In the genomic region with DNA sequence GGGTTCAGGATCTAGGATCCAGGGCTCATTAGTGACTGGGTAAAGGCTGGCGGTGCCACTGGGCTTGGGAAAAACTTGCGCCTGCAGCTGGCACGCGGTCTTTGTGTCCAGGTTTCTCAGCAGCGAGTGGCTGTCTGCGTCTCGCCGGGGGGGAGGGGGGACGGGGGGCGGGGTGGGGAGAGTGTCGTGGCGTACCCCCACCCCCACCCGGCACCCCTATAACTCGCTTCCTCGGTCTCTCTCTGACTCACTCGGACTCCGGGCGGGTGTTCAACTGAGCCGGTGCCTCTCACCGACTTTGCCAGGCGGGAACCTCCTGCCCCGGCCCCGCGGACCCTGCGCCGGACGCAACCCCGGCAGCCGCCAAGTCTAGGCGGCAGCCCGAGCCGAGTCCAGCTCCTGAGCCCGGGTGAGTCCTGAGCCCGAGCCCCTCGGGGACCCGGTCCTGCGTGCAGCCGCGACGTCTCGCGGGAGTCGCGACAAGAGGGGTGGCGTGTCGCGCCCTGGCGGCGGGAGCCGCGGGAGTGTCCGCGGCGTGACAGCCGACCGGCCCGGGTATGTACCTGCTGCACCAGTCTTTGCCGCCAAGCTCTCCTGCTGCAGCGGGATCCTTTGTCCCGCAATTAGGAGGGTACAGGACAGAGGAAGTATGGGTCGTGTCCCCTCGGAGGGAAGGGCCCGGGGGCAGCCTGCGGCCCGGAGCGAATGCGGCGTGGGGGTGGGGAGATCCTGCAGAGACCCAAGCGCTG, we compare ENCODE assay signal across 8 mouse cellular contexts. TPM values are rescaled to one million over a fixed set of nuclear protein-coding genes. Genes with fewer than 3 reads are reported as not detected.
DNase-seq lines count a peak whose midpoint lies in the region; ATAC-seq and TF ChIP-seq lines count a peak whose summit lies in the region.

No protein-coding gene starts in this region.

- no peak for ATAC-seq in heart, embryonic 13.5 days (ENCODE audit: extremely low read depth, insufficient number of reproducible peaks, low FRiP score, low TSS enrichment)
- ATAC-seq in hindbrain, embryonic 12.5 days (ENCODE audit: low FRiP score), result peak; percentile 57
- ATAC-seq in midbrain, embryonic 11.5 days (ENCODE audit: low FRiP score), result peak; percentile 61; the same call in 1 of the 2 replicates

- H3K9me3 ChIP-seq in heart, embryonic 13.5 days, result no peaks in the 10 kb centered on the region
- no peaks in the 10 kb centered on the region for H3K9me3 ChIP-seq in ES-E14 (ENCODE audit: control insufficient read depth, insufficient read depth, low read depth, low read length)
- H3K9me3 ChIP-seq in hindbrain, embryonic 12.5 days (replicated peaks), result no peaks in the 10 kb centered on the region
- no peaks in the 10 kb centered on the region for H3K9me3 ChIP-seq in midbrain, embryonic 11.5 days (ENCODE audit: control insufficient read depth, low read length)

- peak overlapping the region; percentile 96 for H3K4me2 ChIP-seq in heart, embryonic 13.5 days
- peak overlapping the region; percentile 92 for H3K4me2 ChIP-seq in hindbrain, embryonic 12.5 days (replicated peaks)
- peak overlapping the region; percentile 92 for H3K4me2 ChIP-seq in midbrain, embryonic 11.5 days

- in situ Hi-C loops in ES-E14 (cut with MboI; ENCODE audit: low sequenced_read_pairs in 2 of 2, unreplicated experiment in 2 of 2), result no loop called here

- DNase-seq in heart, postnatal 10 days, result no peak
- DNase-seq in ES-E14 (ENCODE audit: low read depth, low spot score), result no peak
- DNase-seq in cerebellum, postnatal 25 days, result peak; percentile 67 to 74
- DNase-seq in midbrain, embryonic 11.5 days (ENCODE audit: low spot score, missing footprints), result peak; percentile 92
- DNase-seq in gastrocnemius, postnatal 14 days, result no peak
- DNase-seq in testis, postnatal 10 days (ENCODE audit: low spot score), result no peak

- peaks cover 91% of the 10 kb centered on the region for H3K27me3 ChIP-seq in heart, embryonic 13.5 days (replicated peaks)
- peaks cover 73% of the 10 kb centered on the region for H3K27me3 ChIP-seq in hindbrain, embryonic 12.5 days
- peaks cover 56% of the 10 kb centered on the region for H3K27me3 ChIP-seq in midbrain, embryonic 11.5 days (ENCODE audit: control insufficient read depth, insufficient read depth, low read length)

- intact Hi-C loops in heart, postnatal 10 days (cut with DNase I), result no loop called here
- intact Hi-C loops in gastrocnemius, postnatal 14 days (cut with DNase I; ENCODE audit: low total_unique reads), result no loop called here

- H3K4me1 ChIP-seq in heart, embryonic 13.5 days, result peaks cover 22% of the 10 kb centered on the region
- H3K4me1 ChIP-seq in ES-E14 (ENCODE audit: control insufficient read depth in 2 of 2, insufficient read depth in 2 of 2, low read length in 2 of 2, poor library complexity in 1 of 2), result peaks cover 0 to 4% of the 10 kb centered on the region in 2 experiments; a peak in 3 of 4 replicates
- peaks cover 31% of the 10 kb centered on the region for H3K4me1 ChIP-seq in hindbrain, embryonic 12.5 days
- peaks cover 24% of the 10 kb centered on the region for H3K4me1 ChIP-seq in midbrain, embryonic 11.5 days (ENCODE audit: control insufficient read depth, insufficient read depth, low read length)

- no peak overlapping the region for H3K27ac ChIP-seq in heart, embryonic 13.5 days (replicated peaks)
- no peak overlapping the region for H3K27ac ChIP-seq in ES-E14 (ENCODE audit: insufficient read depth, low read depth, low read length, poor library complexity, severe bottlenecking)
- no peak overlapping the region for H3K27ac ChIP-seq in hindbrain, embryonic 12.5 days
- no peak overlapping the region for H3K27ac ChIP-seq in midbrain, embryonic 11.5 days (ENCODE audit: low read depth, low read length)

- H3K4me3 ChIP-seq in heart, embryonic 13.5 days, result peak overlapping the region; percentile 60
- peak overlapping the region; percentile 46 to 63; a peak in 3 of 4 replicates for H3K4me3 ChIP-seq in ES-E14 (ENCODE audit: insufficient read depth in 1 of 2, low read depth in 1 of 2, low read length in 2 of 2, poor library complexity in 1 of 2, severe bottlenecking in 1 of 2)
- H3K4me3 ChIP-seq in hindbrain, embryonic 12.5 days, result peak overlapping the region; percentile 58
- H3K4me3 ChIP-seq in midbrain, embryonic 11.5 days (ENCODE audit: low read depth, low read length), result peak overlapping the region; percentile 51

- under 1% methylated on average over 66 of the region's 69 CpGs for WGBS in heart, embryonic 13.5 days
- under 1% methylated on average over 66 of the region's 69 CpGs for WGBS in hindbrain, embryonic 12.5 days
- under 1% methylated on average over 58 of the region's 69 CpGs for WGBS in midbrain, embryonic 11.5 days

- H3K36me3 ChIP-seq in heart, embryonic 13.5 days, result no peaks in the 10 kb centered on the region
- H3K36me3 ChIP-seq in ES-E14 (ENCODE audit: control insufficient read depth, insufficient read depth, low read length, poor library complexity, severe bottlenecking), result no peaks in the 10 kb centered on the region
- no peaks in the 10 kb centered on the region for H3K36me3 ChIP-seq in hindbrain, embryonic 12.5 days
- H3K36me3 ChIP-seq in midbrain, embryonic 11.5 days (ENCODE audit: control insufficient read depth, insufficient read depth, low read length), result no peaks in the 10 kb centered on the region

- peak overlapping the region; percentile 61 for H3K9ac ChIP-seq in heart, embryonic 13.5 days
- peak overlapping the region; percentile 56 for H3K9ac ChIP-seq in ES-E14 (ENCODE audit: insufficient read depth, low read depth, low read length, poor library complexity, severe bottlenecking)
- H3K9ac ChIP-seq in hindbrain, embryonic 12.5 days, result peak overlapping the region; percentile 63
- H3K9ac ChIP-seq in midbrain, embryonic 11.5 days (ENCODE audit: low read length), result peak overlapping the region; percentile 65

TF ChIP-seq in ES-E14, 5 proteins besides CTCF, POLR2A, EP300 and RAD21:
- no peak for TF ChIP-seq ZNF384 (IDR thresholded peaks at IDR 0.05; ENCODE audit: low read depth, low read length)
- no peak for TF ChIP-seq ZC3H11A (IDR thresholded peaks at IDR 0.05; ENCODE audit: borderline replicate concordance, low read depth, low read length)
- TF ChIP-seq HCFC1 (IDR thresholded peaks at IDR 0.05; ENCODE audit: borderline replicate concordance, insufficient read depth, low read length), result no peak
- no peak for TF ChIP-seq CHD2 (IDR thresholded peaks at IDR 0.05; ENCODE audit: low read depth, low read length)
- TF ChIP-seq MAFK (IDR thresholded peaks at IDR 0.05; ENCODE audit: insufficient read depth, low read depth, low read length), result no peak
TF ChIP-seq in ES-E14: peak in this region for 0.

RNA-seq across cellular contexts. Expression of gene Syt6, which starts 1.0 kb away (rescaled TPM):
- 0.17 and 0.20 TPM in 2 replicates for polyA plus RNA-seq in heart, embryonic 13.5 days (2015; fragmentation: Nextera tagmentation; extraction: Ambion mirVana)
- total RNA-seq in heart, postnatal 10 days (2021), result not detected
- total RNA-seq in ES-E14 (2012; rRNA removed), result 0.22 and 0.32 TPM in 2 replicates
- 4.7 and 6.8 TPM in 2 replicates for polyA plus RNA-seq in hindbrain, embryonic 12.5 days (2016; fragmentation: Nextera tagmentation; extraction: Ambion mirVana)
- 4.3 and 5.6 TPM in 2 replicates for polyA plus RNA-seq in midbrain, embryonic 11.5 days (2014; fragmentation: Nextera tagmentation; extraction: Ambion mirVana)
- not detected for total RNA-seq in gastrocnemius, postnatal 14 days (2021)

Comparison
In these comparisons a context has a peak if more than half of its experiments do, and no peak if none do; other contexts are left out.
1. DNase-seq: peak in cerebellum, postnatal 25 days (2 of 2) and midbrain, embryonic 11.5 days (single experiment); none in heart, postnatal 10 days (0 of 2), ES-E14 (single experiment), gastrocnemius, postnatal 14 days (single experiment) and testis, postnatal 10 days (single experiment).
2. Peak in every context shown above with its lines, with median percentiles within 50 percentile points of each other: H3K4me2 ChIP-seq, H3K4me3 ChIP-seq and H3K9ac ChIP-seq.